31 mouse cellular contexts compared by ENCODE assay signal in the genomic region with DNA sequence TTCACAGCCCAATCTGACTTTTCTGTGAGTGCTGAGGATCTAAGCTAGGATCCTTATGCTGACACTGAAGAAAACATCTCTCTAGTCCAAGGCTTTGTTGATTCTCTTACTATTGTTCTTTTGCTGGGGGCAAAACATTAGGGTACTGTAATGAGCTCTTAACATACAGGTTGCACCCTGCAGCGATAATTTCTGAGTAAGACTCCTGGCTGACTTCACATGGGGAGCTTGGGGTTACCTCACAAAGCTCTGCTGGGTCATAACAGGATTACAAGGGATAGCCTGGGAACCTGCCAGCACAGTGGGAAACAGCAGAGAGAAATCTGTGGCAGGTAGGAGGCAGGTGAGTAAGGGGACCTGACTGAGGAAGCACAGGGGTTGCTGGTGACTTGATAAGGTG. TPM values are rescaled to one million over a fixed set of nuclear protein-coding genes. Genes with fewer than 3 reads are reported as not detected.
"Had no signal": no experiment of that assay in that cellular context is flagged by ENCODE, and none has a peak within 500 bp of the region (broad histone marks: within the 10 kb centered on the region; RNA-seq: fewer than 3 reads in every experiment).

TSS of gene Cstl1 (plus strand) at position 301 of the 400 bp plus-strand sequence.

- H3K36me3 ChIP-seq: embryonic facial prominence, embryonic 10.5 days; embryonic facial prominence, embryonic 12.5 days; embryonic facial prominence, embryonic 13.5 days; embryonic facial prominence, embryonic 15.5 days; forebrain, embryonic 10.5 days; forebrain, embryonic 12.5 days; forebrain, embryonic 15.5 days had no signal

- H3K9ac ChIP-seq: embryonic facial prominence, embryonic 12.5 days; embryonic facial prominence, embryonic 13.5 days; embryonic facial prominence, embryonic 15.5 days; forebrain, embryonic 12.5 days; forebrain, embryonic 13.5 days; forebrain, embryonic 15.5 days; forebrain, postnatal 0 days had no signal

- H3K9me3 ChIP-seq: embryonic facial prominence, embryonic 10.5 days; embryonic facial prominence, embryonic 12.5 days; embryonic facial prominence, embryonic 13.5 days; embryonic facial prominence, embryonic 15.5 days; forebrain, embryonic 10.5 days; forebrain, embryonic 12.5 days; forebrain, embryonic 13.5 days; forebrain, embryonic 15.5 days had no signal

- DNase-seq: cerebellum, adult 2 months; cerebellum, adult 8-10 months; cerebellum, adult 9-11 months; cerebellum, postnatal 10 days; cerebellum, postnatal 14 days; cerebellum, postnatal 25 days; cerebellum, postnatal 36 days; embryo, embryonic 11 days; forebrain, postnatal 0 days; gastrocnemius, adult 2 months; gastrocnemius, postnatal 10 days; gastrocnemius, postnatal 14 days; gastrocnemius, postnatal 25 days; gastrocnemius, postnatal 36 days; heart, adult 11 months; heart, adult 18-20 months; heart, adult 2 months had no signal

- H3K4me1 ChIP-seq: embryonic facial prominence, embryonic 10.5 days; embryonic facial prominence, embryonic 12.5 days; embryonic facial prominence, embryonic 13.5 days; embryonic facial prominence, embryonic 15.5 days; forebrain, embryonic 12.5 days; forebrain, embryonic 13.5 days had no signal

- ATAC-seq: forebrain, embryonic 13.5 days; forebrain, embryonic 14.5 days; forebrain, embryonic 15.5 days; forebrain, embryonic 16.5 days; forebrain, postnatal 0 days had no signal

- H3K27me3 ChIP-seq: embryonic facial prominence, embryonic 12.5 days; embryonic facial prominence, embryonic 13.5 days; embryonic facial prominence, embryonic 15.5 days; forebrain, embryonic 13.5 days; forebrain, embryonic 15.5 days had no signal

- H3K27ac ChIP-seq: embryonic facial prominence, embryonic 10.5 days; embryonic facial prominence, embryonic 12.5 days; embryonic facial prominence, embryonic 13.5 days; embryonic facial prominence, embryonic 15.5 days; forebrain, embryonic 10.5 days; forebrain, embryonic 12.5 days; forebrain, embryonic 13.5 days; forebrain, embryonic 15.5 days; gastrocnemius, adult 2 months; heart, adult 2 months had no signal

- H3K4me2 ChIP-seq: embryonic facial prominence, embryonic 12.5 days; embryonic facial prominence, embryonic 13.5 days; embryonic facial prominence, embryonic 15.5 days; forebrain, embryonic 12.5 days; forebrain, embryonic 13.5 days; forebrain, embryonic 15.5 days had no signal

- H3K4me3 ChIP-seq: embryonic facial prominence, embryonic 10.5 days; embryonic facial prominence, embryonic 12.5 days; embryonic facial prominence, embryonic 13.5 days; embryonic facial prominence, embryonic 15.5 days; erythroblast, embryonic 14.5 days; forebrain, embryonic 10.5 days; forebrain, embryonic 12.5 days; forebrain, embryonic 13.5 days; forebrain, embryonic 15.5 days; gastrocnemius, adult 2 months; heart, adult 2 months had no signal

RNA-seq across cellular contexts. Expression of gene Cstl1, which starts in this region (rescaled TPM):
- polyA plus RNA-seq: cerebellum, adult 2 months; embryonic facial prominence, embryonic 10.5 days; embryonic facial prominence, embryonic 11.5 days; embryonic facial prominence, embryonic 12.5 days; embryonic facial prominence, embryonic 13.5 days; embryonic facial prominence, embryonic 14.5 days; embryonic facial prominence, embryonic 15.5 days; erythroblast, embryonic 14.5 days; forebrain, embryonic 10.5 days; forebrain, embryonic 11.5 days; forebrain, embryonic 12.5 days; forebrain, embryonic 13.5 days; forebrain, embryonic 14.5 days; forebrain, embryonic 15.5 days; forebrain, embryonic 16.5 days; forebrain, postnatal 0 days; heart, adult 2 months had no signal
